Comparison of ENCODE assay signal across 7 mouse cellular contexts in genomic region chr7:28953476-28954376, GRCm38 (mm10). TPM values are rescaled to one million over a fixed set of nuclear protein-coding genes. Genes with fewer than 3 reads are reported as not detected.
DNase-seq lines count a peak whose midpoint lies in the region; ATAC-seq and TF ChIP-seq lines count a peak whose summit lies in the region.

No protein-coding gene starts in this region.

- H3K4me1 ChIP-seq in ES-E14 (ENCODE audit: control insufficient read depth in 2 of 2, insufficient read depth in 2 of 2, low read length in 2 of 2, poor library complexity in 1 of 2) = peaks cover 22 to 32% of the 10 kb centered on the region in 2 experiments
- H3K4me1 ChIP-seq in forebrain, postnatal 0 days (ENCODE audit: insufficient read depth) = peaks cover 8% of the 10 kb centered on the region; the same call in 1 of the 2 replicates

- in situ Hi-C loops in ES-E14 (cut with MboI; ENCODE audit: low sequenced_read_pairs in 2 of 2, unreplicated experiment in 2 of 2) = no loop called here

- no peak overlapping the region for H3K4me3 ChIP-seq in ES-E14 (ENCODE audit: insufficient read depth in 1 of 2, low read depth in 1 of 2, low read length in 2 of 2, poor library complexity in 1 of 2, severe bottlenecking in 1 of 2)
- no peak overlapping the region for H3K4me3 ChIP-seq in forebrain, postnatal 0 days (ENCODE audit: low read depth, low read length)

- H3K27me3 ChIP-seq in forebrain, postnatal 0 days (ENCODE audit: insufficient read depth, low read length) = no peaks in the 10 kb centered on the region

- no peak overlapping the region for H3K4me2 ChIP-seq in forebrain, postnatal 0 days (ENCODE audit: low read depth)

- 10% methylated on average over 2 of the region's 2 CpGs for WGBS in forebrain, postnatal 0 days

- DNase-seq in ES-E14 (ENCODE audit: low read depth, low spot score) = no peak
- DNase-seq in R1 (ENCODE audit: low read depth, low spot score) = peak; percentile 83
- peak; percentile 24 for DNase-seq in forebrain, postnatal 0 days
- DNase-seq in mesoderm, embryonic 11.5 days (ENCODE audit: low read depth, low spot score) = peak; percentile 74
- no peak for DNase-seq in thymus, postnatal 10 days (ENCODE audit: low spot score in 2 of 2)
- DNase-seq in cerebellum, postnatal 25 days = no peak
- no peak for DNase-seq in adrenal gland, postnatal 25 days

- no peaks in the 10 kb centered on the region for H3K9me3 ChIP-seq in ES-E14 (ENCODE audit: control insufficient read depth, insufficient read depth, low read depth, low read length)
- H3K9me3 ChIP-seq in forebrain, postnatal 0 days (ENCODE audit: low read length) = no peaks in the 10 kb centered on the region

- H3K27ac ChIP-seq in ES-E14 (ENCODE audit: insufficient read depth, low read depth, low read length, poor library complexity, severe bottlenecking) = no peak overlapping the region
- peak overlapping the region; percentile 50; the same call in 1 of the 2 replicates for H3K27ac ChIP-seq in forebrain, postnatal 0 days (ENCODE audit: low read depth, low read length)

- H3K36me3 ChIP-seq in ES-E14 (ENCODE audit: control insufficient read depth, insufficient read depth, low read length, poor library complexity, severe bottlenecking) = peaks cover 18% of the 10 kb centered on the region
- H3K36me3 ChIP-seq in forebrain, postnatal 0 days (ENCODE audit: insufficient read depth) = no peaks in the 10 kb centered on the region

- H3K9ac ChIP-seq in ES-E14 (ENCODE audit: insufficient read depth, low read depth, low read length, poor library complexity, severe bottlenecking) = no peak overlapping the region
- H3K9ac ChIP-seq in forebrain, postnatal 0 days = no peak overlapping the region

- ATAC-seq in forebrain, postnatal 0 days = peak; percentile 54

- no peak for TF ChIP-seq CTCF in forebrain, postnatal 0 days (IDR thresholded peaks at IDR 0.05; ENCODE audit: low read depth)

TF ChIP-seq in ES-E14, 5 proteins besides CTCF, POLR2A, EP300 and RAD21:
- 0 out of 2 replicates have a peak, but pooled peaks have one; percentile 43 for TF ChIP-seq CHD2 (IDR thresholded peaks at IDR 0.05; ENCODE audit: low read depth, low read length)
- 0 out of 2 replicates have a peak, but pooled peaks have one; percentile 45 for TF ChIP-seq HCFC1 (IDR thresholded peaks at IDR 0.05; ENCODE audit: borderline replicate concordance, insufficient read depth, low read length)
- TF ChIP-seq ZC3H11A (IDR thresholded peaks at IDR 0.05; ENCODE audit: borderline replicate concordance, low read depth, low read length) = no peak

RNA-seq across cellular contexts. Expression of gene Actn4, which starts 8.4 kb away (rescaled TPM):
- total RNA-seq in ES-E14 (2012; rRNA removed) = 566 and 627 TPM in 2 replicates
- total RNA-seq in forebrain, postnatal 0 days (2014; rRNA removed) = 45.1 and 71.2 TPM in 2 replicates
- 96.0 and 103 TPM in 2 replicates for polyA plus RNA-seq in forebrain, postnatal 0 days (2015; fragmentation: Nextera tagmentation; extraction: Ambion mirVana)
- total RNA-seq in adrenal gland, postnatal 25 days (2021) = 204 and 206 TPM in 2 replicates

RNA-seq across cellular contexts. Expression of gene Eif3k, which starts 27.9 kb away (rescaled TPM):
- 474 and 500 TPM in 2 replicates for total RNA-seq in ES-E14 (2012; rRNA removed)
- 360 and 399 TPM in 2 replicates for total RNA-seq in forebrain, postnatal 0 days (2014; rRNA removed)
- 318 and 368 TPM in 2 replicates for polyA plus RNA-seq in forebrain, postnatal 0 days (2015; fragmentation: Nextera tagmentation; extraction: Ambion mirVana)
- total RNA-seq in adrenal gland, postnatal 25 days (2021) = 222 and 254 TPM in 2 replicates

RNA-seq across cellular contexts. Expression of gene Map4k1, which starts 28.1 kb away (rescaled TPM):
- 14.8 and 15.6 TPM in 2 replicates for total RNA-seq in ES-E14 (2012; rRNA removed)
- total RNA-seq in forebrain, postnatal 0 days (2014; rRNA removed) = 3.6 and 8.9 TPM in 2 replicates
- 18.8 and 18.9 TPM in 2 replicates for polyA plus RNA-seq in forebrain, postnatal 0 days (2015; fragmentation: Nextera tagmentation; extraction: Ambion mirVana)
- 1.1 and 1.4 TPM in 2 replicates for total RNA-seq in adrenal gland, postnatal 25 days (2021)

Comparison
In these comparisons a context has a peak if more than half of its experiments do, and no peak if none do; other contexts are left out.
1. DNase-seq: peak in R1 (single experiment), forebrain, postnatal 0 days (single experiment) and mesoderm, embryonic 11.5 days (single experiment); none in ES-E14 (single experiment), thymus, postnatal 10 days (0 of 2), cerebellum, postnatal 25 days (0 of 2) and adrenal gland, postnatal 25 days (single experiment).